Mouse (Mus musculus) heart, postnatal 0 days (tissue): Measurements from ENCODE around the gene Aldh18a1.

Experiments
- CTCF ChIP-seq: IDR thresholded peaks from 2 replicates; pipeline ENCODE4 v1.5.1; 2016; ENCODE audit warnings: antibody characterized with exemption, control low read depth, low read depth
- EP300 ChIP-seq: IDR thresholded peaks from 2 replicates; pipeline ENCODE4 v1.6.1; 2016; ENCODE audit warnings: antibody characterized with exemption, low read depth

DNA sequence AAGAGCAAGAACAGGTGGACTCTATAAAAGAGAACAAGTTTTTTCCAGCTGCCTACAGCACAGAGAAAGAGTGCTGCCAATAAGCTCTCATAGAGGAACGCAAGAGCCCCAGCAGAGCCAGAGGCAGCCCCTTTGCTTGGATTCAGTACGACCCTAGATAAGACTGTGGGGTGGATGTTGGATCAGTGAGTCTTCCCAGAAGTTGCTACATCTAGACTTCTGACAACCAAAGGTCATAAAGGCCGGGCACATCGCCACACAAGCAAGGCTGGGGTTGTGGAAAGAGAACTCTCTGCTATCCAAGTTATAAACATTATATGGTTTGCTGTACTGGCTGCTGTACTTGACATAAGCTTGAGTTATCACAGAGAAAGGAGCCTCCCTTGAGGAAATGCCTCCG lies 67.9 kb downstream of the Aldh18a1 start:
- TF ChIP-seq CTCF (no peak), EP300 (no peak)
